Mouse (Mus musculus) monocyte, adult 5-6 weeks (primary cell): ENCODE data around the gene Taf5. TPM values are rescaled to one million over a fixed set of nuclear protein-coding genes. Genes with fewer than 3 reads are reported as not detected.

Source experiments
- ATAC-seq: fragments of 153-309, 156-312 bp; replicated peaks from 2 replicates; pipeline ENCODE4 v1.8.0; 2017; ENCODE audit warnings: mild to moderate bottlenecking; ENCODE audit not compliant: low TSS enrichment, insufficient number of reproducible peaks, severe bottlenecking, poor library complexity, low FRiP score
- total RNA-seq: library from RNA; stranded (forward); fragments of 200-1000, 200-491, 200-594 nt; gene quantifications from 3 replicates; pipeline ENCODE4 v1.2.3, GENCODE M21; 2017

Gene Taf5
- total RNA-seq, result 15.5 to 23.5 TPM (median 20.1 TPM) in 3 replicates

DNA sequence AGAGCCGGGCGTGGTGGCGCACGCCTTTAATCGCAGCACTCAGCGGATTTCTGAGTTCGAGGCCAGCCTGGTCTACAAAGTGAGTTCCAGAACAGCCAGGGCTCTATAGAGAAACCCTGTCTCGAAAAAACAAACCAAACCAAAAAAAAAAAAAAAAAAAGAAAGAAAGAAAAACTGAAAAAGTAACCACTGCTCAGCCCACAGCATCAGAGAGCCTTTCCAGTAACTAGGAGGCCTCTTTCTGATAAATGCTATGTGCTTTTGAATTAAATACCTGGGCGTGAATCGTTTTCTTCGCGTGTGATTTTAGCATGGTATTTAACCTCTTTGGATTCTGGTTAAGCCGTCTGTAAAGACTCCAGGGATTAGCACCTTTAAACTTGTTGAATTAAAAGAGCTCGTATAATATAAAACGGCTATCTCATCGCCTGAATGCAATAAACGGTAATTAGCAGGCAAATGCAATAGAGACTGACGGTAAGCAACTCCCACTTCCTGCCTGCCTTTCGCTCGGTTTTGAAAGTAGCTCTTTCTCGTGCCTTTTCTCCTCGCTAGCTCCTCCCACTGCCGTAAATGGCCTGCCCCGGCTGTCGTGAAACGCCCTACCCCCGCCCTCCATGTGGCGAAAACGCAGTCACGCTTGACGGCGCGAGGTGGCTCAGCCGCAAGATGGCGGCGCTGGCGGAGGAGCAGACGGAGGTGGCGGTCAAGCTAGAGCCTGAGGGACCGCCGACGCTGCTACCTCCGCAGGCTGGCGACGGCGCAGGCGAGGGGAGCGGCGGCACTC, at the start of gene Taf5:
Gene Taf5, plus strand, starts transcription at position 651 of the 787 bp plus-strand sequence.
- peak; percentile 97 for ATAC-seq

DNA sequence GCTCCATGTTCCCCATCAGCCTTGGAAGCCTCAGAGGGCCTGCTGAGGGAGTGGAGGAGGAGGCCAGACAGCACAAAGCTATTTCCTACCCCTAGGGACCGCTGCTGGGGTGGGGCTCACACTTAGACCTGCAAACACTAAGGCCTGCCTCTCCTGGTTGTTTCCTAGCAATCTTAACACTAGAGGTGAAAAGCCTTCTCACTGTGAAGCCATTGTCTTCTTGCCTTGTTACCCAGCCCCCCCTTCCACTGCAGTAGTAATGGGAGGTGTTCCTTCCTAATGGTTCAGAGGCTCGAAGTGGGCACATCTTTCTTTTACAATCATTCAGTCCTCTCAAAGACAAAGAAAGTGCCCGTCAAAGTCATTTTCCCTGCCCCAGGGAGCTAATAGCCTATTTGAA, 49.7 kb upstream of the Taf5 start:
- ATAC-seq, result no peak

DNA sequence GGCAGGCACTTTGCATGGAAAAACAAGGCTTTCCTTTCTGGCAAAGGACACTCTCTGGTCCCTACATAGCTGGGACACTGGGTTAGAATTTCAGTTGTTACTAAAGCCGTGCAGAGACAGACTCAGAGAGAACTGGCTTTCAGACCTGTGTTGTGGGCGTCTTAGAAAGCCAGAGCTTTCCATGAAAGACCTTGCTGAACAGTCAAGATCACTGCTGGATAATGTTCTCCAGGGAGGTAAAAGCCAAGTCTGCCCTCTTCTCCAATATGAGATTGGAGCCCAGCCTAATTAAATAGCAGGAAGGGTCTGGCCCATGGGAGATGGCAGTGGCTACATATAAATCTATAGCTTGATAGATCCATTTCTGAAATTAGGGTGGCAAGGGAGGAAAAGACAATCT, 49.2 kb upstream of the Taf5 start:
- no peak for ATAC-seq

DNA sequence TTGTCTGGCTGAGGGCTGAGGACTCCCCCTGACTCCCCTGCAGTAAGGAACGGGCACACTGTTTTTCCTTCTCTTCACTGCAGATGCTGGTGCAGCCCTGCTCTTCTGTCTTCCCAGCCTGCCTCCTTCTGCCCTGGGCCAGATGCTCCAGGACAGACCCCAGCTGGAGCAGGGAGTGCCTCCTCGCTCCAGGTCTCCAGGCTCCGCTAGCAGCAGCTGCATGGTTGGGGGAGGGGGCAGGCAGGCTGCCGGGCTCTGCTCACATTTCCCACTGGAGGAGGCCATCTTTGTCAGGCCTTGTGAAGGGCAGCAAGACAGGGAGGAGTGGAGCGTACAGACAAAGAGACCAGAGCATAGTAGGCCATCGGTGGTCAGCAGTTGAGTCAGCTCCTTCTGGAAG, 48.2 kb upstream of the Taf5 start:
- ATAC-seq, result no peak

DNA sequence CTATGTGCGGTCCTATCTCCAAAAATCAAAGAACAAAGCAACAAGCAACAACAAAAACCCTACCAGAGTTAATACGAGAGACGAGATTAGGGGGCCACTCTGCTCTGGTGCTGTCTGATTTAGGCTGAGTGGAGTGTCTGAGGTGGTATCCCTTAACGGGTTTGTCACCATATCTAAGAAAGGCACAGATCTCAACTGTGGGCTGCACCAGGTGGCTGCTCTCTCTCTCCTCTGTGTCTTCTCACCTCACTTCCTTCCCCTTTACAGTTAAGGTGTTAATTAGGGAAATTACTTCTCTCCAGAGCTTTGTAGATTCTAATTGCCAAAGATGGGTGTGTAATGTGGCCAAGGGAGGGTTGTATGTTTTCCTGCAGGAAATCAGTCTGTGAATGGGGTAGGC, 44.8 kb upstream of the Taf5 start:
- no peak for ATAC-seq

DNA sequence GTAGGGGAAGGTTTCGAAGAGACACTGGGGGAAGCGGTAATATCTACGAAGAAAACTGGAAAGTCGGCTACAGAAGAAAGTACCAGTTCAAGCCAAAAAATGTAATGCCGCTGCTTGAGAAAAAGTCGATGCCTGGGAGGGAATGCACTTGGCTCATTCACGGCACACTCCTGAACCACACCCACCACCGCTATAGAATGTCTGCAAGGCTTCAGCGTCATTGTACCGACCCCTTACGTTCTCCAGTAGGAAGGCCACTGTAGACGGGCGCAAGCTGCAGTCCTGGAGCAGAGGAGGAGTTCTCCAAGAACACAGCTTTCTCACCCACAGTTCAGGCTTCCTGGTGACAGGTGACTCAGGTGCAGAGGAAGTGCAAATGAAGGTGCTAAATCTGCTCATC, 44.0 kb upstream of the Taf5 start:
- ATAC-seq, result no peak

DNA sequence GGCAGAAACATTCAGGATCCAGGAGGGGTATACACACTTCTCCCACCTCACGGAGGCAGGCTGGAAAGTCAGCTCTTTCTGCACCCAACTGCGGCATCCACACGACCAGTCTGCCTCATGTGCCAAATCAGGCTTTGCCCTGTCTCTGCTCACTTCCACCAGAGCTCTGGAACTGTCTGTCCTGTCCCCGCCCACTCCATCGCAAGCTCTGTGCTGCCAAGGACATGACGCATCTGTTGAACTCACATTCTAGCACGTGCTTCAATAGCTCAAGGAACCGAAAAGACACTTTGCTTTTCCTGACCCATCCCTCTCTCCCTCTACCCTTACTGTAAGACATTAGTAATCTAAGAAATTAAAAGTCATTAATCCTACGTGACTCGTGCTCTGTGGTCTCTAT, 42.6 kb upstream of the Taf5 start:
- ATAC-seq, result no peak

DNA sequence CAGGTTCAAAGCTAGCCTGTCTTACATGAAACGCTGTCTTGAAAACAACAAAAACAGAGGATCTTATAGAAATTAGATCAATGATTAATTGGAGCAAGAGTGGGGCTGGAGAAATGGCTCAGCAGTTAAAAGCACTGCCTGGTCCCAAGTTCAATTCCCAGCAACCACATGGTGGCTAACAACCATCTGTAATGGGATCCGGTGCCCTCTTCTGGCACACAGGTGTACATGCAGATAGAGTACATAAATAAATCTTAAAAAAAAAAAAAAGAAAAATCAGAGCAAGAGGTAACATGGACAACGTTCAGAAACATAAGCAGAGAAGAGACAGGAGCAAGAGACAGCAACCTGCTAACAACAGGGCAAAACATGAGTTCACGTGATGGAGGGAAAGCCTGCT, 41.0 kb upstream of the Taf5 start:
- ATAC-seq, result no peak

DNA sequence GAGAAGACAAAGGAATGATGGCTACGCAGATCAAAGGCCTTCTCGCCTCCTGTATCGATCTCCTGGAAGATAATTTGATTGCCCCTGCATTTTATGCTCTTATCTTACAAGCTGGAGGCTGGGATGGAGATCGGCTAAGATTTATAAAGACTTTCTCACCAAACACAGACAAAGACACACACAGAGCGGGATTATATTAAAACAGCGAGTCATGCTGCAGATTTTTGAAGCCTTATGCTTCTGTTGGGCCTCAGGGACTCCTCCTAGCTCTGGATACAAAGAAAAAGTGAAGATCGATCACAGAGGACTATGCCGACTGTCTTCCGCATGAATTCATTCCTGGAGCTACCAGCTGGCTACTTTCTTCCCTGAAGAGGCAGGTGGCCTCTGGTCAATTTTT, 37.8 kb upstream of the Taf5 start:
- no peak for ATAC-seq

DNA sequence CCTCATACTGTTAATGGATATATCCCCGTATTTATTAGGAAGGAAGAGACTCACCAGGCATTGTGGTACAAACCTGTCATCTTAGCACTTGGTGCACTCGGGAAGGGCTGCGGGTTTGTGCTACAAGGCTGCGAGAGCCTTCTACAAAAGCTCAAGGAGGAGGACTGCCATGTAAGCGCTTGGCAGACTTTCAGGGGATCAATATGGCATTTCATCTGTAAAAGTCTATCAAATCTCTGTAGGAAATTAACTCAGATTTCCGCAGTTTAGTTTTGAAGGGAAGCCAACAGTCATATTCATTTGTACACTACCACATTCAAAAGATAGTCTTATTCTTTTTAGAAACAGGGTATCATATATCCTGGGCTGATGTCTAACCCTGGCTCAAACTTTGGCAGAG, 35.8 kb upstream of the Taf5 start:
- ATAC-seq, result no peak

DNA sequence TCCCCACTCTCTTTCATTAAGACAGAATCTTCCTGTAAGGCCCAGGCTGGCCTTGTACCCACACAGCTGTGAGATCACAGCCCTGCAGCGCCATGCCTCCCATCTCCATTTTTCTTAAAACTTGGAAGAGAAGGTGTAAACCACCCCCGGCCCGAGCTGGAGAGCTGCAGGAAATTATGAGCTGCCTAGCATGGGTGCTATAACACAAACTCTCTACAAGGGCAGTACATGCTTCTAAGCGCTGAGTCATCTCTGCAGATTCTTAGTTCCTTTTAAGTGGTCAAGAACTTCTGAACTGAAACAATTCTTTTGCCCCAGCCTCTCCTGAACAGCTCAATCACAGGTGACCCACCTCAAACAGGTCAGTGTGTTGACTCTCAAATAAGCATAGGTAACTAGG, 32.6 kb upstream of the Taf5 start:
- no peak for ATAC-seq

DNA sequence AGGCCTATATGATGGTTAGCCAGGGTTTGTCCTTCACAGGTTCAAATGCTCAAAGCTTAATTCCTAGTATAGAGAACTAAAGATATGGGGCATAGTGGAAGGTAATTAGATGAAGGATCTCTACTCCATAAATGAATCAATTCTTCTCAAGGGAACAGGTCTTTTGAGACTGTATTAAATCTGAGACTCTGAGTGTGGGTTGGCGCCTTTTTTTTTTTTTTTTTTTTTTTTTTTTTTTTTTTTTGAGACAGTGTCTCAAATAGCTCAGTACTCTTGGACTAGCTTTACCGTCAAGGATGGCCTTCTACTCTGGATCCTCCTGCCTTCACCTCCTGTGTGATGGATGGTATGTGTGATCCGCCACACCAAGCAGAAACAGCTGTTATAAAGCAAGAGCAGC, 30.9 kb upstream of the Taf5 start:
- ATAC-seq, result no peak

DNA sequence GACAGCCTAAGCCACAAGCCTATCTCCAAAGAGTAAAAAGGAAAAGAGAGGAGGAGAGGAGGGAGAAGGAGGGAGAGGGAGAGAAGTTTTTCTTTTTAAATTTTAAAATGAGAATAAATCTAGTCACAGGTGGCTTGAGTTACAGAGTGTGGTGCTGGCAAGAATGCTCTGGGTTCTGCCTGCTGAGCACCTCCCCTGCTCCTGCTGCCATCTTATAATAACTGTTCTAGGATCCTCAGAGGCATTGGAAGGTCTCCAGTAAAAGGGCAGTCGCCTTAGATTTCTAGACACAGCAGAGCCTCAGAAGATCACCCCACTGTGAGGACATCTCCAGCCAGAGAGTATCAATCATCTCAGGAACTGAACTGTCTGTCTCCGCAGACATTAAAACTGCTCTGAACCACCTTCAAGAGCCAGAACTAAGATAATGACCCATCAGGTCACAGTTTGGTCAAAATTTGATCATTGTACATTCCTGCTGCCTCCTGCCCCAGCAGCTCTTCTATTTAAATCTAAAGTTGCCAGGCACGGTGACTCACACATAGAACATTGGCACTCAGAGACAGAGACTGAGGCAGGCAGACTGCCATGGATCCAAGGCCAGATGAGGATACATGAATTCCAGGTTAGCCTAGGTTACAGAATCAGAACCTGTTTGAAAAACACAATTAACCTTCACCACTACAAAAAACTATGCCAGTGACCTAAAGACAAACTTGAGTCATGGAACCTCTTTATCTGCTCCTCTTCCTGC, 26.6 kb upstream of the Taf5 start:
- ATAC-seq, result no peak

DNA sequence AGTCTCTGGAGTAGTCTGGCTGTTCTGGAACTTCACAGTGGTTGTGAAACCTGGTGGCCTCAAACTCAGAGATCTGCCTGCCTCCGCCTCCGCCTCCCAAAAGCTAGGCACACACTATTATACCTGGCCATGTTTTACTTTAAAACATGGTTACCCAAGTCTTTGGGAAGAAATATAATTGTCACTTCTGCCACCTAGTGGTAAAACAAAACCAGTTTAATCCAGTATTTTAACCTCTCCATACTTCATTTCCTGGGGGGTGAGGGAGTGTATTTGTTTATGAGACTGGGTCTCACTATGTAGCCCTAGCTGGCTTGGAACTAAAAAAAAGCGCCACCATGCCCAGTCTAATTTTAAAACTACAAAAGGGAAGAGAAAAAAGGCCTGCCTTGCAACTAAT, 23.9 kb upstream of the Taf5 start:
- ATAC-seq, result no peak

DNA sequence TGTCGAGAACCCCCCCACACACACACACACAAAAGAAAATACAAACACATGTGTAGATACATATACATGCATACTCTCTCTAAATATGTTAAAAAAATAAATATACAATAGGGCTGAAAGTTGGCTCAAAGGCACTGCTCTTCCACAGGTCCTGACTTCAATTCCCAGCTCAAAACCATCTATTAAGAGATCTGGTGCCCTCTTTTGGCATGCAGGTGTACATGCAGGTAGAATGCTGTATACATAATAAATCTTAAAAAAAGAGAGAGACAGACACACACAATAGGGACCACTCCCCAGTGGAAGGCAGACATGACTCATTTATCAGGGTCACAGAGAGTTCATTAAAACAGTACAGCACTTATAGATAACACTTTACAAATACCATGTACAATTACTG, 21.2 kb upstream of the Taf5 start:
- ATAC-seq, result no peak

DNA sequence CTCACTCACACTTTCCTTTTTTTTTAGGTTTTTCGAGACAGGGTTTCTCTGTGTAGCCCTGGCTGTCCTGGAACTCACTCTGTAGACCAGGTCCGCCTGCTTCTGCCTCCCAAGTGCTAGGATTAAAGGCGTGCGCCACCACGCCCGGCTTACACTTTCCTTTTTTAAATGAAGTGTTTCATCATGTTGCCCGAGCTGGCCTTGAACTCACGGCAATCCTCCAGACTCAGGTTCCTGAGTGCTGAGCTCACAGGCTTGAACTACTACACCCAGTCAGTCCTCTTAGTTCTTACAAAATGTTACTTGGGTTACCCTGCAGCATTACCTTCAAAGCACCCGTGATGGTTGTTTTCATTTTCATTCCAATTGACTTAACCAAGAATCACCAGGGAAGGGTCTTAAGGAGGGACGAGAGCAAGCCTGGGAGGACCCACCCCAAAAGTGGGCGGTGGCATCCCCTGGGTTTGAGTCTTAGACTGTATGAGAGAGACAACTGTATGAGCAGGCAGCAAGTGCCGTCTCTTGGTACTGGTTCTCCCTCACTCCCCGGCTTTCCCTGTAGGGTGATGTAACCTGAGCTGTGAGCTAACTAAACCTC, 20.2 kb upstream of the Taf5 start:
- no peak for ATAC-seq

DNA sequence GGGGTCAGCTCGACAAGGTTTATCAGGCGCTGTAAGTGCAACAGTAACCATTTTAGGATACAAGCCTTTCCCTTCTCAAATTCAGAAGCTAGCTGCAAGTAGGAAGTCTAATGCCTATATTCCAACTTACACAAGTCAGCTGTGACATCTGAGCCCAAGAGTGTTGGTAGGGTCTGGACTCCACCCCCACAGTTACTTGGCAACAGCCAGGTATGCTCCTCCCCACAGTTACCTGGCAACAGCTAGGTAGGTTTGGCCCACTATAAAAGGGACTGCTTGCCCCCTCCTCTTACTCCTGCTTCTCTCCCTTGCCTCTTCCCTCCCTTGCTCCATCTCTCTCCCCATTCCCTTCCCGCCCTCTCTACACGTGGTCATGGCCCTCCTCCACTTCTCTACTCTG, 18.5 kb upstream of the Taf5 start:
- ATAC-seq, result no peak

DNA sequence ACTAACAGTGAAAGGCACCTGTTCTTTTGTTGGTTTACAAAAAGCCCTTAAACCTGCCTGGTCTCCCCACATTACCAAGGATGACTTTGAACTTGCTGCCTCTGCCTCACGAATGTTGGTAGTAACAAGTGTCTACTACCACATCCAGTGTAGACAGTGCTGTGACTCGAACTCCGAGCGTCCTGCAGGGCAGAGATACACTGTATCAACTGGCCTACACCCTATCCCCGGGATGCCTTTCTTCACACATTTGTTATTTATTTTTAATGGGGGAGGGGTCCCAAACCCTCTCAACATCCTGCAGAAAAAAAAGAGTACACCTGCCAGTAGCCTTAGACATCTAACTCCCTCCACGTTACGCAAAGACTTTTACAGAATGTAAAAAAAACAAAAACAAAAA, 17.7 kb upstream of the Taf5 start:
- no peak for ATAC-seq

DNA sequence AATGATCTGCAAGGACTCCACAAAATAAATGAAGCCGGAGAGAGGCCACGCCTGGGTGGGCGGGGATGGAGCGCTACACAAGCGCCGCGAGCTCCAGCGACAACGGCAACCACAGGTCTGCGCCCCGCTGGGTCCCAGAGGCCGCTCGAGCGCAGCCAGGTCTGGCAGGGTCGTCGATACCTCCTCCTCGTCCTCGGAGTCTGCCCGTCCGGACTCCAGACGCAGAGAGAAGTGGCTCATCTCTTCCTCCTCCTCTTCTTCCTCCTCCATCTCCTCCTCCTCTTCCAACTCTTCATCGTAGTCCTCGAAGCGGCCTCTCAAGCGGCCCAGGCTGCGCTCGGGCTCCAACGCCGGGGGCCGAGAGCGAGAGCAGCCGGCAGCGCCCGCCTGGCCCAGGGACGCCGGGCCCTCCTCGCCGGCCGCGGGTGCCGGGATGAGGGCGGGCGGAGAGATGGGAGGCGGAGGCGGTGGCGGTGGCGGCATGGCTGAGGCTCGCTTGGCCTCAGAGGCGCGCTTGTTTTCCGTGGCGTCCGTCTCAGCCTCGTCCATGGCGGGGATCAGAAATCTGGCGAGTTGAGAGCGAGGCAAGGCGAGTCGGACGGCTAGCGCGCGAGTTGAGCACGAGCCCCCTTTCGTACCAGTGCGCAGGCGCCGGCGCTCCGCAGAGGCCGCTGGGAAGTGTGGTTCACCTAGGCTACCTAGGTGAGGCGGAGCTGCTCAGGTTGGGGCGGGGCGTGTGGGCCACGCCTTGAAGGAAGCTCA, 17.1 kb upstream of the Taf5 start, which contains the start of gene Pcgf6:
Gene Pcgf6, minus strand, starts transcription at position 636 of the 762 bp plus-strand sequence.
- ATAC-seq, result peak; percentile 65
